Mouse (Mus musculus): ENCODE results near the gene Tmem150c.
A peak's percentile ranks its signal among the peaks of the same experiment; 100 is the strongest.

The Tmem150c gene

GRCm38 (mm10) chr5:100049904-100050303, 109.7 kb downstream of the Tmem150c start:
- no peak for DNase-seq

- DNase-seq, result no peak
These were observed 111.7 kb downstream of the Tmem150c start for GRCm38 (mm10) chr5:100047871-100048270.

GRCm38 (mm10) chr5:100047143-100047640, 112.4 kb downstream of the Tmem150c start:
- no peak for DNase-seq

GRCm38 (mm10) chr5:100046096-100046495, 113.5 kb downstream of the Tmem150c start:
- no peak for DNase-seq

GRCm38 (mm10) chr5:100044621-100045020, 115.0 kb downstream of the Tmem150c start:
- no peak for DNase-seq

- DNase-seq, result no peak
These were observed 115.6 kb downstream of the Tmem150c start for GRCm38 (mm10) chr5:100044030-100044429.

- DNase-seq, result no peak
These were observed 116.2 kb downstream of the Tmem150c start for GRCm38 (mm10) chr5:100043361-100043760.

- no peak for DNase-seq
These were observed 117.1 kb downstream of the Tmem150c start for GRCm38 (mm10) chr5:100042467-100042866.

GRCm38 (mm10) chr5:100041272-100041671, 118.3 kb downstream of the Tmem150c start:
- DNase-seq, result peak; percentile 66

GRCm38 (mm10) chr5:100040281-100040784, 119.3 kb downstream of the Tmem150c start:
- no peak for DNase-seq

- DNase-seq, result peak; percentile 98
These were observed 119.9 kb downstream of the Tmem150c start, which contains the start of the genes Hnrnpdl and Enoph1 for GRCm38 (mm10) chr5:100039602-100040142. Gene Hnrnpdl, minus strand, starts transcription at chr5:100039664. Gene Enoph1, plus strand, starts transcription at chr5:100039985.

GRCm38 (mm10) chr5:100038714-100039601, 120.7 kb downstream of the Tmem150c start:
- peak; percentile 97 for DNase-seq

- peak; percentile 93 for DNase-seq
These were observed 121.5 kb downstream of the Tmem150c start for GRCm38 (mm10) chr5:100037965-100038713.

GRCm38 (mm10) chr5:100036681-100037080, 122.9 kb downstream of the Tmem150c start:
- no peak for DNase-seq

- no peak for DNase-seq
These were observed 123.7 kb downstream of the Tmem150c start for GRCm38 (mm10) chr5:100035950-100036349.

GRCm38 (mm10) chr5:100032646-100033045, 127.0 kb downstream of the Tmem150c start:
- DNase-seq, result no peak

- peak; percentile 48 for DNase-seq
These were observed 127.5 kb downstream of the Tmem150c start for GRCm38 (mm10) chr5:100032107-100032506.

- peak; percentile 47 for DNase-seq
These were observed 129.5 kb downstream of the Tmem150c start for GRCm38 (mm10) chr5:100030069-100030468.

Data from retina, postnatal 1 day (tissue).